Mouse (Mus musculus) forebrain, postnatal 0 days (tissue): ENCODE results near the gene Fam104a. TPM values are rescaled to one million over a fixed set of nuclear protein-coding genes. Genes with fewer than 3 reads are reported as not detected.

Source experiments
- ATAC-seq: fragments of 200-750 bp; cut with Nextera tagmentation; 2 replicates; pipeline ENCODE4 v1.8.0; 2017; ENCODE audit warnings: mild to moderate bottlenecking, moderate library complexity
- DNase-seq: peaks from one replicate; pipeline ENCODE4 v3.0.0-alpha.2; 2015
- H3K27ac ChIP-seq: fragments of 300-500 bp; sonication (generic); 2 replicates; pipeline ENCODE4 v1.5.1; 2014; ENCODE audit warnings: low read depth, mild to moderate bottlenecking, antibody characterized with exemption, low read length, moderate library complexity, mixed read lengths
- H3K27me3 ChIP-seq: fragments of 300-500 bp; sonication (generic); 2 replicates; pipeline ENCODE4 v1.6.1; 2014; ENCODE audit warnings: mild to moderate bottlenecking, low read length, mixed read lengths; ENCODE audit not compliant: insufficient read depth
- H3K36me3 ChIP-seq: fragments of 300-500 bp; sonication (generic); 2 replicates; pipeline ENCODE4 v1.6.1; 2014; ENCODE audit warnings: mild to moderate bottlenecking, moderate library complexity; ENCODE audit not compliant: insufficient read depth
- H3K4me1 ChIP-seq: fragments of 300-500 bp; sonication (generic); 2 replicates; pipeline ENCODE4 v1.6.1; 2014; ENCODE audit warnings: antibody characterized with exemption; ENCODE audit not compliant: insufficient read depth
- H3K4me2 ChIP-seq: fragments of 300-500 bp; sonication (generic); 2 replicates; pipeline ENCODE4 v1.6.1; 2014; ENCODE audit warnings: low read depth, mild to moderate bottlenecking, moderate library complexity
- H3K4me3 ChIP-seq: fragments of 300-500 bp; sonication (generic); 2 replicates; pipeline ENCODE4 v1.5.1; 2014; ENCODE audit warnings: low read depth, low read length, mixed read lengths
- H3K9ac ChIP-seq: fragments of 300-500 bp; sonication (generic); 2 replicates; pipeline ENCODE4 v1.6.1; 2014; ENCODE audit warnings: mild to moderate bottlenecking
- H3K9me3 ChIP-seq: fragments of 300-500 bp; sonication (generic); 2 replicates; pipeline ENCODE4 v1.6.1; 2016; ENCODE audit warnings: low read length
- CTCF ChIP-seq: sonication (generic); IDR thresholded peaks from 2 replicates; pipeline ENCODE4 v1.5.1; 2016; ENCODE audit warnings: antibody characterized with exemption, control low read depth, low read depth
- WGBS: fragments of 180-500 bp; shearing (Covaris S2); extraction: QIAGEN DNeasy Blood & Tissue Kit; methylation state at CpG from one replicate; pipeline ENCODE4 v1.1.7; 2014; 5-methylcytosine and 5-hydroxymethylcytosine counted together
- polyA plus RNA-seq: library from polyadenylated mRNA; unstranded; fragments of >200 nt; fragmentation: Nextera tagmentation; extraction: Ambion mirVana; gene quantifications from 2 replicates; pipeline ENCODE4 v1.2.1, GENCODE M21; 2015
- total RNA-seq: library from RNA; depleted of rRNA; stranded (reverse); fragments of >200 nt; gene quantifications from 2 replicates; pipeline ENCODE4 v1.2.3, GENCODE M21; 2014

The Fam104a gene
- total and polyA plus RNA-seq, 2 experiments from 2014 or later, result 37.6 to 54.7 TPM

- DNase-seq (no peak), ATAC-seq (no peak)
- Histone ChIP-seq H3K4me1 (no peaks in the 10 kb centered on the region), H3K27me3 (no peaks in the 10 kb centered on the region; the same call in 1 of the 2 replicates), H3K9me3 (no peaks in the 10 kb centered on the region), H3K4me3 (no peak overlapping the region), H3K27ac (no peak overlapping the region), H3K9ac (no peak overlapping the region), H3K36me3 (0 out of 2 replicates have a peak, but pooled peaks cover 6% of the 10 kb centered on the region), H3K4me2 (no peak overlapping the region)
- no peak for TF ChIP-seq CTCF
- 93% methylated on average over 18 of the region's 18 CpGs for whole genome bisulfite sequencing
Measured at GRCm38 (mm10) chr11:113625437-113625836, 58.5 kb downstream of the Fam104a start.

DNA sequence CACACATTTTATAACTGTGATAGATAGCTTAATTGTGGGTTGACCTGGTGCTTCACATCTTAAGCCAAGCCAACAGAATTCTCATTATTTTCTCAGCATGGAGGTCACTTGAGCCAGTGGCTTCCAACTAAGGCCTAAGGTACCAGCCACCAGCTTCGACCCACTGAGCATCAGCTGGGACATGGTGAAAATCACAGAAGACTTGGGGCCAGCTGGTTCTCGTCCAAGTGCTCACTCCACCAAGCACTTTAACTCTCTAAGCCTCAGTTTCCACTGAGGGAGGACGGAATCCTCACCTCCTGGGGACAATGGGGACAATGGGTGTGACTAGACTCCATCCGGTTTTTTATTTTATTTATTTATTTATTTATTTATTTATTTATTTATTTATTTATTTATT, 61.9 kb downstream of the Fam104a start:
- no peaks in the 10 kb centered on the region; the same call in 1 of the 2 replicates for H3K27me3 ChIP-seq
- peaks cover 5% of the 10 kb centered on the region; the same call in 1 of the 2 replicates for H3K4me1 ChIP-seq
- no peak overlapping the region for H3K4me2 ChIP-seq
- H3K27ac ChIP-seq, result no peak overlapping the region
- H3K36me3 ChIP-seq, result 0 out of 2 replicates have a peak, but pooled peaks cover 6% of the 10 kb centered on the region
- no peak overlapping the region for H3K4me3 ChIP-seq
- DNase-seq (no peak), ATAC-seq (no peak)
- no peaks in the 10 kb centered on the region for H3K9me3 ChIP-seq
- no peak overlapping the region for H3K9ac ChIP-seq
- TF ChIP-seq CTCF, result no peak
- 69% methylated on average over 4 of the region's 4 CpGs for WGBS

- Histone ChIP-seq H3K9me3 (no peaks in the 10 kb centered on the region), H3K4me1 (peaks cover 5% of the 10 kb centered on the region; the same call in 1 of the 2 replicates), H3K27me3 (no peaks in the 10 kb centered on the region; the same call in 1 of the 2 replicates), H3K9ac (peak overlapping the region; percentile 71; the same call in 1 of the 2 replicates), H3K36me3 (0 out of 2 replicates have a peak, but pooled peaks cover 6% of the 10 kb centered on the region), H3K4me3 (peak overlapping the region; percentile 59), H3K27ac (no peak overlapping the region), H3K4me2 (peak overlapping the region; percentile 93)
- no peak for DNase-seq
- TF ChIP-seq CTCF, result peak; percentile 6; the same call in 1 of the 2 replicates
- ATAC-seq, result no peak
- 59% methylated on average over 2 of the region's 2 CpGs for WGBS
Measured at GRCm38 (mm10) chr11:113621001-113621400, 63.0 kb downstream of the Fam104a start.

DNA sequence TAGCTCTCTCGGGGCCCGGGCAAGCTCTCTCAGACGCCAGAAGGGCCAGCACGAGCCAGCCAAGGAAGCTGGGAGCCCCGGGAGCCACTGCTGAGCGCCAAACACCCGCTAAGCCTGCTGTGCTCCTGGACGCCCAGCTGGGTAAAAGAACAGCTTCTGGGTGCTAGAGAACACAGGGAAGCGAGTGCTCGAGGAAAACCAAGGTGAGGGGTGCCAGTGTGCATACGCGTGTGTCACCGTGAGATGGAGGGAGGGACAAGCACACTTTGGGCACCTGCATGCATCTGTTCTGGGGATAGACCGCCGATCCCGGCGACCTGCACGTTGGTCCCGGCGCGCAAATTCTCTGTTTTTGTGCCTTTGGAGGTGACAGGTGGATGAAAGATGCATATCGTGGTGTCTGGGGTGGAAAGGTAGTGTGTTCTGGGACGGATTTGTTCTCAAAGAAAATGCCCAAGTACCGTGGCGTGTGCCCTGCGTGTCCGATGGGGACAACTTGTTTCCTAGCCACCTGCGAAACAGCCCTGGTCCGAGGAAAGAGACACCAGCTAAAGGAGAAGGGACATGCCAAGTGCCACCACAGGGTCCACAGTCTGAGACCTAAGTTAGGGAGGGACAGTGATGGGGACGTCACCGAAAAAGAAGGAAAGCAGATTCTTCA, 64.4 kb downstream of the Fam104a start:
- ATAC-seq (no peak), DNase-seq (no peak)
- Histone ChIP-seq H3K9ac (peak overlapping the region; percentile 71), H3K36me3 (no peaks in the 10 kb centered on the region), H3K4me2 (peak overlapping the region; percentile 93), H3K9me3 (no peaks in the 10 kb centered on the region), H3K4me3 (peak overlapping the region; percentile 59), H3K27me3 (no peaks in the 10 kb centered on the region; the same call in 1 of the 2 replicates), H3K27ac (peak overlapping the region; percentile 75), H3K4me1 (peaks cover 5% of the 10 kb centered on the region; the same call in 1 of the 2 replicates)
- TF ChIP-seq CTCF, result no peak
- WGBS, result 1% methylated on average over 31 of the region's 31 CpGs

GRCm38 (mm10) chr11:113618672-113619419, 65.1 kb downstream of the Fam104a start, which contains the start of gene Sstr2:
Gene Sstr2 (plus strand): TSS chr11:113619342.
- peak within 1 kb of the TSS; percentile 75 for H3K27ac ChIP-seq

GRCm38 (mm10) chr11:113618303-113618671, 65.7 kb downstream of the Fam104a start:
- Histone ChIP-seq H3K36me3 (no peaks in the 10 kb centered on the region), H3K27me3 (no peaks in the 10 kb centered on the region; the same call in 1 of the 2 replicates), H3K9ac (peak overlapping the region; percentile 71), H3K9me3 (no peaks in the 10 kb centered on the region), H3K4me2 (peak overlapping the region; percentile 93), H3K4me3 (peak overlapping the region; percentile 59), H3K4me1 (peaks cover 5% of the 10 kb centered on the region; the same call in 1 of the 2 replicates), H3K27ac (peak overlapping the region; percentile 75; the same call in 1 of the 2 replicates)
- ATAC-seq (no peak), DNase-seq (no peak)
- WGBS, result 35% methylated on average over 4 of the region's 4 CpGs
- no peak for TF ChIP-seq CTCF

More at GRCm38 (mm10) chr11:113618672-113619419, 65.1 kb downstream of the Fam104a start, which contains the start of gene Sstr2:
- Histone ChIP-seq H3K36me3 (no peaks in the 10 kb centered on the region), H3K4me2 (peak within 1 kb of the TSS; percentile 93), H3K4me3 (peak within 1 kb of the TSS; percentile 59), H3K9ac (peak within 1 kb of the TSS; percentile 71), H3K4me1 (peaks cover 5% of the 10 kb centered on the region; the same call in 1 of the 2 replicates), H3K27me3 (no peaks in the 10 kb centered on the region; the same call in 1 of the 2 replicates), H3K9me3 (no peaks in the 10 kb centered on the region)
- DNase-seq (peak; percentile 85), ATAC-seq (peak; percentile 82)
- no peak for TF ChIP-seq CTCF
- 4% methylated on average over 53 of the region's 54 CpGs for WGBS
